Mouse (Mus musculus) heart, embryonic 11.5 days (tissue): ENCODE data around the gene Krtdap. TPM values are rescaled to one million over a fixed set of nuclear protein-coding genes. Genes with fewer than 3 reads are reported as not detected.
"Not testable (repeated sequence)": the region's sequence is repeated elsewhere in the genome, so short reads cannot be mapped to it uniquely, and the experiment has no call there.

Experiments
- ATAC-seq: fragments of 200-750 bp; cut with Nextera tagmentation; replicated peaks from 2 replicates; pipeline ENCODE4 v1.8.0; 2017; ENCODE audit warnings: moderate library complexity; ENCODE audit not compliant: insufficient number of reproducible peaks, low FRiP score, low TSS enrichment
- H3K27ac ChIP-seq: fragments of 300-500 bp; sonication (generic); 2 replicates; pipeline ENCODE4 v1.5.1; 2014; ENCODE audit warnings: mild to moderate bottlenecking, low read depth, low read length
- H3K27me3 ChIP-seq: fragments of 300-500 bp; sonication (generic); 2 replicates; pipeline ENCODE4 v1.6.1; 2014; ENCODE audit warnings: mild to moderate bottlenecking, low read length, mixed read lengths; ENCODE audit not compliant: control insufficient read depth, insufficient read depth
- H3K36me3 ChIP-seq: fragments of 300-500 bp; sonication (generic); 2 replicates; pipeline ENCODE4 v1.6.1; 2014; ENCODE audit warnings: mild to moderate bottlenecking, low read length, moderate library complexity, mixed read lengths; ENCODE audit not compliant: control insufficient read depth, insufficient read depth
- H3K4me1 ChIP-seq: fragments of 300-500 bp; sonication (generic); 2 replicates; pipeline ENCODE4 v1.6.1; 2014; ENCODE audit warnings: low read length; ENCODE audit not compliant: control insufficient read depth, insufficient read depth
- H3K4me2 ChIP-seq: fragments of 300-500 bp; sonication (generic); 2 replicates; pipeline ENCODE4 v1.6.1; 2014; ENCODE audit warnings: mild to moderate bottlenecking, moderate library complexity
- H3K4me3 ChIP-seq: fragments of 300-500 bp; sonication (generic); 2 replicates; pipeline ENCODE4 v1.5.1; 2014; ENCODE audit warnings: low read depth, low read length
- H3K9ac ChIP-seq: fragments of 300-500 bp; sonication (generic); 2 replicates; pipeline ENCODE4 v1.6.1; 2014; ENCODE audit warnings: mild to moderate bottlenecking, low read depth, low read length, moderate library complexity
- H3K9me3 ChIP-seq: fragments of 300-500 bp; sonication (generic); replicated peaks from 2 replicates; pipeline ENCODE4 v1.6.1; 2016; ENCODE audit warnings: low read length; ENCODE audit not compliant: control insufficient read depth
- WGBS: fragments of 180-500 bp; shearing (Covaris S2); extraction: QIAGEN DNeasy Blood & Tissue Kit; methylation state at CpG from one replicate; pipeline ENCODE4 v1.1.7; 2014; ENCODE audit not compliant: insufficient replicate concordance; 5-methylcytosine and 5-hydroxymethylcytosine counted together
- polyA plus RNA-seq: library from polyadenylated mRNA; unstranded; fragments of >200 nt; fragmentation: Nextera tagmentation; extraction: Ambion mirVana; gene quantifications from 2 replicates; pipeline ENCODE4 v1.2.1, GENCODE M21; 2014

Gene Krtdap
- polyA plus RNA-seq, 1 experiment from 2014 or later: not detected

- no peak overlapping the region for H3K27ac ChIP-seq
- no peak overlapping the region for H3K4me2 ChIP-seq
- H3K9ac ChIP-seq: no peak overlapping the region
- H3K36me3 ChIP-seq: no peaks in the 10 kb centered on the region
- no peaks in the 10 kb centered on the region for H3K4me1 ChIP-seq
- H3K27me3 ChIP-seq: no peaks in the 10 kb centered on the region
- 65% methylated on average over 5 of the region's 5 CpGs for WGBS
- no peak for ATAC-seq
- no peaks in the 10 kb centered on the region for H3K9me3 ChIP-seq
- H3K4me3 ChIP-seq: no peak overlapping the region
Measured at GRCm38 (mm10) chr7:30821532-30821931, 33.8 kb downstream of the Krtdap start.

- no peak within 1 kb of the TSS for H3K4me3 ChIP-seq
- no peaks in the 10 kb centered on the region for H3K9me3 ChIP-seq
- no peaks in the 10 kb centered on the region for H3K4me1 ChIP-seq
- WGBS: 86% methylated on average over 18 of the region's 18 CpGs
- no peaks in the 10 kb centered on the region for H3K27me3 ChIP-seq
- no peak within 1 kb of the TSS for H3K9ac ChIP-seq
- no peak within 1 kb of the TSS for H3K4me2 ChIP-seq
- H3K27ac ChIP-seq: no peak within 1 kb of the TSS
- ATAC-seq: no peak
- no peaks in the 10 kb centered on the region for H3K36me3 ChIP-seq
Measured at GRCm38 (mm10) chr7:30823675-30824074, 36.0 kb downstream of the Krtdap start, which contains the start of gene Ffar2. Ffar2 (minus strand) TSS chr7:30823775.

GRCm38 (mm10) chr7:30824306-30824705 is 36.6 kb downstream of the Krtdap start:
- ATAC-seq: no peak
- no peaks in the 10 kb centered on the region for H3K36me3 ChIP-seq
- no peaks in the 10 kb centered on the region for H3K27me3 ChIP-seq
- no peak overlapping the region for H3K9ac ChIP-seq
- H3K27ac ChIP-seq: no peak overlapping the region
- 93% methylated on average over 3 of the region's 3 CpGs for WGBS
- no peaks in the 10 kb centered on the region for H3K4me1 ChIP-seq
- H3K9me3 ChIP-seq: no peaks in the 10 kb centered on the region
- no peak overlapping the region for H3K4me3 ChIP-seq
- no peak overlapping the region for H3K4me2 ChIP-seq

- H3K4me3 ChIP-seq: no peak overlapping the region
- WGBS: 78% methylated on average over 10 of the region's 10 CpGs
- ATAC-seq: no peak
- no peaks in the 10 kb centered on the region for H3K9me3 ChIP-seq
- H3K9ac ChIP-seq: no peak overlapping the region
- no peaks in the 10 kb centered on the region for H3K4me1 ChIP-seq
- no peaks in the 10 kb centered on the region for H3K27me3 ChIP-seq
- no peak overlapping the region for H3K4me2 ChIP-seq
- no peaks in the 10 kb centered on the region for H3K36me3 ChIP-seq
- no peak overlapping the region for H3K27ac ChIP-seq
Measured at GRCm38 (mm10) chr7:30826660-30827059, 39.0 kb downstream of the Krtdap start.

GRCm38 (mm10) chr7:30828871-30829270 is 41.2 kb downstream of the Krtdap start:
- not testable (repeated sequence) for H3K36me3 ChIP-seq, H3K27ac ChIP-seq, H3K27me3 ChIP-seq, H3K9ac ChIP-seq, H3K4me1 ChIP-seq, H3K4me2 ChIP-seq, H3K9me3 ChIP-seq, ATAC-seq, H3K4me3 ChIP-seq

- H3K4me1 ChIP-seq: no peaks in the 10 kb centered on the region
- no peaks in the 10 kb centered on the region for H3K9me3 ChIP-seq
- no peaks in the 10 kb centered on the region for H3K36me3 ChIP-seq
- H3K4me2 ChIP-seq: no peak overlapping the region
- 66% methylated on average over 3 of the region's 3 CpGs for WGBS
- no peak for ATAC-seq
- H3K27ac ChIP-seq: no peak overlapping the region
- no peak overlapping the region for H3K9ac ChIP-seq
- no peaks in the 10 kb centered on the region for H3K27me3 ChIP-seq
- no peak overlapping the region for H3K4me3 ChIP-seq
Measured at GRCm38 (mm10) chr7:30829428-30829827, 41.7 kb downstream of the Krtdap start.

GRCm38 (mm10) chr7:30832261-30832660 is 44.6 kb downstream of the Krtdap start:
- Histone ChIP-seq H3K9ac (no peak overlapping the region), H3K27me3 (no peaks in the 10 kb centered on the region), H3K9me3 (no peaks in the 10 kb centered on the region), H3K4me2 (peak overlapping the region; percentile 39; the same call in 1 of the 2 replicates), H3K36me3 (no peaks in the 10 kb centered on the region), H3K27ac (no peak overlapping the region), H3K4me1 (no peaks in the 10 kb centered on the region), H3K4me3 (no peak overlapping the region)
- no peak for ATAC-seq
- WGBS: 52% methylated on average over 17 of the region's 17 CpGs

- H3K9ac ChIP-seq, H3K4me1 ChIP-seq, H3K36me3 ChIP-seq, ATAC-seq, H3K4me3 ChIP-seq, H3K9me3 ChIP-seq, H3K27ac ChIP-seq, H3K27me3 ChIP-seq: not testable (repeated sequence)
- 19% methylated on average over 6 of the region's 11 CpGs for WGBS
- H3K4me2 ChIP-seq: peak overlapping the region; percentile 39; the same call in 1 of the 2 replicates
Measured at GRCm38 (mm10) chr7:30832684-30833083, 45.0 kb downstream of the Krtdap start.

- H3K9me3 ChIP-seq: no peaks in the 10 kb centered on the region
- no peaks in the 10 kb centered on the region for H3K4me1 ChIP-seq
- no peak overlapping the region for H3K4me3 ChIP-seq
- H3K9ac ChIP-seq: no peak overlapping the region
- no peak overlapping the region for H3K4me2 ChIP-seq
- H3K36me3 ChIP-seq: no peaks in the 10 kb centered on the region
- no peak overlapping the region for H3K27ac ChIP-seq
- no peak for ATAC-seq
- H3K27me3 ChIP-seq: no peaks in the 10 kb centered on the region
Measured at GRCm38 (mm10) chr7:30837277-30837676, 49.6 kb downstream of the Krtdap start.
